Mouse (Mus musculus) ES-E14 (cell line): ENCODE data around the gene Vps37c.

Source experiments
- HCFC1 ChIP-seq: IDR thresholded peaks from 2 replicates; pipeline ENCODE4 v1.6.1; 2012; ENCODE audit warnings: low read length, inconsistent platforms, borderline replicate concordance; ENCODE audit not compliant: insufficient read depth
- MAFK ChIP-seq: IDR thresholded peaks from 2 replicates; pipeline ENCODE4 v1.6.1; 2014; ENCODE audit warnings: mild to moderate bottlenecking, low read depth, low read length, inconsistent platforms; ENCODE audit not compliant: insufficient read depth
- ZC3H11A ChIP-seq: IDR thresholded peaks from 2 replicates; pipeline ENCODE4 v1.6.1; 2012; ENCODE audit warnings: low read depth, mild to moderate bottlenecking, inconsistent platforms, low read length, borderline replicate concordance
- ZNF384 ChIP-seq: IDR thresholded peaks from 2 replicates; pipeline ENCODE4 v1.6.1; 2012; ENCODE audit warnings: low read depth, low read length, inconsistent platforms

- no peak for TF ChIP-seq HCFC1
- no peak for TF ChIP-seq ZC3H11A
- no peak for TF ChIP-seq MAFK
- no peak for TF ChIP-seq ZNF384
These were observed 31.2 kb downstream of the Vps37c start for GRCm38 (mm10) chr19:10719751-10720150.
